Mouse (Mus musculus): ENCODE data around the gene Zfp526.

The Zfp526 gene

GRCm38 (mm10) chr7:25221102-25221883 lies at the start of gene Zfp526:
Zfp526 (plus strand) TSS chr7:25221425.
- DNase-seq (ENCODE audit: low spot score) = peak; percentile 94

DNA sequence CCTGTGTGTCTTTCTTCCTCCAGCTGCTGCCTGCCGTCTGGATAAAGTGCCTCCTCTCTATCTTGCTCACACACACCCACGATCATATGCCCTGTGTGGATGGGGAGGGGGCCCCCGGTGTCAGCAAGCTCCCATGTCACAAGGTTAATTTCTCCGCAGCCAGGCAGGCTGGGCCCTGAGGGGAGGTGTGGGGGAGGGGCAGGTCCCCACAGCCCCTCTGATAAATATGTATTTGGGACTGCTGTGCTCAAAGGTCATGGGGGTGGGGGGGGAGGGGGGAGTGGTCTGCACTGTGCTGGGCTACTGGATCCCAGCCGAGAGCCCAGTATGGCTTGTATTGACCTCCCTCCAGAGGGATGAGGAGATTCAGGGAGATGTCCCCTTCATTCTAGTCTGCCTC lies 48.6 kb upstream of the Zfp526 start:
- DNase-seq (ENCODE audit: low spot score) = no peak

DNA sequence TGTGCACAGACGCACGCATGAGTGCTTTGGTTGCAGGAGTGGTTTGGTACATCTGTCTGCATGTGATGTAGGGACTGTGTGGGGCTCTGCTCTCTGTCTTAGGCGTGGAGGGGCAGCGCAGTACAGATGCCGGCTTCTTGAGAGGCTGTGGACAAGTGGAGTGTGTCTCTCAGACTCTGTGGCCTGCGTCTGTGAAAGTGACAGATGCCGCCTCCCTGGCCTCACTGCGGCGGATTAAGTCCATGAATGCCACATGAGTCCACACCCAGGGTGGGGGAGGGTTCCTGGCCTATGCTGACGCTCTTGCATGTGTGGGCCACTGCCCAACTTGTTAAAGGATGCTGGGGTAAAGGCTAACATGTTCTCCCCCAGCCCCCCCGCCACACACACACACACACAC lies 46.9 kb upstream of the Zfp526 start:
- no peak for DNase-seq (ENCODE audit: low spot score)

- DNase-seq (ENCODE audit: low spot score) = no peak
These were observed 42.9 kb upstream of the Zfp526 start for GRCm38 (mm10) chr7:25178317-25178716.

- no peak for DNase-seq (ENCODE audit: low spot score)
These were observed 42.2 kb upstream of the Zfp526 start for GRCm38 (mm10) chr7:25178787-25179605.

GRCm38 (mm10) chr7:25179606-25180161 lies 41.5 kb upstream of the Zfp526 start, which contains the start of gene Pou2f2:
Pou2f2 (minus strand) TSS chr7:25179726.
- no peak for DNase-seq (ENCODE audit: low spot score)

DNA sequence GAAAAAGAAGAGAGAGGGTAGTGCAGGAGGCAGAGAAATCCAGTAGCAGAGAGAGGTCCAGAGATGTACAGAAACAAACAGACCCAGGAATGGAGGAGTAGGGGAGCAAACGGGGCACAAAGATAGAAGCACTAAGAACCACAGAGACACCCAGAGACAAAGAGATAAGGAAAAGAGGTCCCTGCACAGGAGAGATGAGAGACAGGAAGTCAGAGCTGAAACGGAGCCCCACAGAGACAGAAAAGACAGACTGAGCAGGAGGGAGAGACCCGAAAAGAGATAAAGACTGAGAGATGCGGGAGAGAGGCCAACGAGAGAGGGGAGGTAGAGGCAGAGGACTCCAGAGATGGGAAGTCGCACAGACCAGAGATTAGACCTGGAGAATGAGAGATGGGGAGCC lies 40.7 kb upstream of the Zfp526 start:
- DNase-seq (ENCODE audit: low spot score) = no peak

DNA sequence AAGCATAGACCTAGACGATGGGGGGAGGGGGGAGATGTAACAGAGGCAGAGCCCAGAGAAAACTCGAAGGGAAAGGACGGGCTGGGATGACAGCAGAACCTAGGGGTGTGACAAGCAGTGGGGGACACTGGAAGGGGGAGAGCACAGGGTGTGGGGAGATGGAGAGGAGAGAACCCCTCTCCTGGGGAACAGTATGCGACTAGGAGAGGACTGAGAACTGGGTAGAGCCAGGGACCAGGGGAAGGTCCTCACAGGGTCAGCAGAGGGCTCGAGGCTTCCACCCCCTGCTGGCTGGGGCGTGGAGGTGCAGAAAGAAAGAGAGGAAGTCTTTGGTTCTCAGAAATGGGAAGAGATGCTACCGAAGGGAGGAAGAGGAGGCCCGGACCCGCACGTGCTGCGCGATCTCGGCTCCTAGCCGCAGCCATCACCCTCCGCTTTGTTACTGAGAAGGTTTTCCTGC lies 39.9 kb upstream of the Zfp526 start:
- DNase-seq (ENCODE audit: low spot score) = no peak

DNA sequence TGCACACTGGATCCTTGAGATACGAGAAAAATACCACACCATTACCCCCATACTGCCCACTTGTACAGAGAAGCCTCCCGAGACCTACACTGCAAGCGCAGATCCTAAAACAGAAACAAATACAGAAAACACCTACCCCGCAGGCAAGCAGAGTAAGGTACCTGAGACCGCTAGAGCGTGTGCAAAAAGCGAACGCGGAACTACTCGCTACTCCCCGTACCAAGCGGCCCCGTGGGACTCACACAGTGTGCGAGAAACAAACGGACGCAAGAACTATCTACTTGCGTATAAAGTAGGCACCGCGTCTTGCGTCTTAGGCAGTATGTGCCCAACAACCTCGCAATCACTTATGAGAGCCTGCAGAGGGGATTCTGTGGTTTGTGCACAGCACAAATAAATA lies 39.4 kb upstream of the Zfp526 start:
- no peak for DNase-seq (ENCODE audit: low spot score)

DNA sequence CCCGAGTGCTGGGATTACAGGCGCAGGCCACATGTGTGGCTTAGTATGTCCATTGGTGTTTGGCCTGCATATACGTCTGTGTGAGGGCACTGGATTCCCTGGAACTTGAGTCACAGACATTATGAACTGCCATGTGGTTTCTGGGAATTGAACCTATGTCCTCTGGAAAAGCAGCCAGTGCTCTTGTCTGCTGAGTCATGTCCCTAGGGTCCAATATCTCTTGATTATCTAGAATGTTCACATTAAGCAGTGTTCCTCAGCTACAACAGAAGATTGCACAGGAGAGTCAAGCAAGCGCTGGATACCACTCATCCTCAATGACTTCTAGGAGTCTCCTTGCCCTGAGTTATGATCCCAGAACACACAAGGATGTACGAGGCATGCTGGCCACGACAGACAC lies 37.1 kb upstream of the Zfp526 start:
- peak; percentile 7 for DNase-seq (ENCODE audit: low spot score)

DNA sequence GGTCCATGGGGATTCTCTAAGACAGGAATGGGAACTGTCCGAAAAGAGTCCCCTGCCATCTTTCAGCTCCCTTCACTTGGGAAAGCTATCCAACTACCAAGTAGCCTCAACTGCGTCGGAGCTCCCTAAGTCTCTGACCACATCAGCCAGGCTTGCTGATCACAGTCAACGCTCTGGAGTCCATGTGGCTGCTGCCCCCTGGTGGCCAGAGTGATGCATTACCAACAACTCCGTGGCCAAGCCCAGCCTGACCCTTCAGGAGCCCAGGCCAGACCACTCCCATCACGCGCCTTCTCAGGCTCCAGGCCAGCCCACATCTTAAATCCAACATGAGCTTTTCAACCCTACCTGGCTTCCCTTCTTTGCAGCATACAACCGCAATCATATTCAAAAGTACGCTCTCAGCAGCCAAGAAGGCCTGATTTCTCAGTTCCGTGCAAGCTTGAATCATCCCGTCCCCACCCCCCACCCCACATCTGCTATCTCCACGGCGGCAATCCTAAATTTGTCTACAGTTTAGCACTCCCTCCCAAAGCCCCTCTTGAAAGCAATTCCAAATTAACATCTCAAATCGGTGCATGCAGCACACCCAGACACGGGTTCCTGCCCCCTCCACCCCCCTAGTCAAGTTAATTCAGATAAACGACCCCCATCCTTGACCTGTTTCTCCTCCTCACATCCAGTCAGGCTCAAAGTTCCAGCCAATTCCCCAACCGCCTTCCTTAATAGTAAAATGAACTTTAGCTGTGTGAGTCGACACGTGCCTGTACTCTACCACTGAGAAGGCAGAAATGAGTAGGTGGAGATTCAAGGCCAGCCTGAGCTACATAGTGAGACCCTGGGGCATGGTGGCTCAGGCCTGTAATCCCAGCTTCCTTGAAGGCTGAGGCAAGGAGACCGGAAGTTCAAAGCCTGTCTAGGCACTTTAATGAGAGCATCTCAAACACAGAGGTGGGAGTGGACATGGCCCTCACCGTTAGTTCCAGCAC lies 33.3 kb upstream of the Zfp526 start:
- DNase-seq (ENCODE audit: low spot score) = peak; percentile 80

GRCm38 (mm10) chr7:25190806-25191205 lies 30.4 kb upstream of the Zfp526 start:
- DNase-seq (ENCODE audit: low spot score) = no peak

DNA sequence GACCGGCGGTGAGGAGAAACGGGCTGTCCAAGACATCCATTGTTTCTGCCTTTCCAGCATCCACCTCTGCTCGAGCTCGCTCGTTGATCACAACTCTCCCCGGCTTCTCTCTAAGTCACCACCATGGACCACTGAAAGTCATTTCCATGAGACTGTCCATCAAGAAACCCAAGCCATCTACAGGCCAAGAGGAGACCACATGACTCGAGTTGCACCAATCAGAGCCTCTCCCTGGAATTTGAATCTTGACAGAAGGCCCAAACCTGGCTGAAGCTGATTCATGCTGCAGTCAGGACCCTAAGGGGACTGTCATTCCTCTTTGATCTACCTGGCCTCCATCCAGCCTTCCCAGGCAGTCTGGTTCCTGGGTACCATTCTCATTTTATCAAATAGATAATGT lies 29.1 kb upstream of the Zfp526 start:
- DNase-seq (ENCODE audit: low spot score) = no peak

DNA sequence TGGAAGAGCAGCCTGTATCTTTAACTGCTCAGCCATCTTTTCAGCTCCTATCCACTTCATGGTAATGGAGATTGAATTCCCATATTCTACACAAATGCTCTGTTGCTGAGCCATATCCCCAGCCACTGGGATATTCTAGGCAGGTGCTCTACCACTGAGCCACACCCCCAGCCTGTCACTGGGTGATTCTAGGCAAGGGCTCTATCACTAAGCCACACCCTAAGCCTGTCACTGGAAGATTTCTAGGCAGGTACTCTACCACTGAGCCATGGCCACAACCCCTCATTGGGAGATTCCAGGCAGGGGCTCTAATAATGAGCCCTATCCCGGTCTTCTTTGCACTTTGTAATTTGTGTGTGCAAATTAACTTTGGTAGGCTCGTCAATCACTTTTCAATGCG lies 26.1 kb upstream of the Zfp526 start:
- DNase-seq (ENCODE audit: low spot score) = no peak

DNA sequence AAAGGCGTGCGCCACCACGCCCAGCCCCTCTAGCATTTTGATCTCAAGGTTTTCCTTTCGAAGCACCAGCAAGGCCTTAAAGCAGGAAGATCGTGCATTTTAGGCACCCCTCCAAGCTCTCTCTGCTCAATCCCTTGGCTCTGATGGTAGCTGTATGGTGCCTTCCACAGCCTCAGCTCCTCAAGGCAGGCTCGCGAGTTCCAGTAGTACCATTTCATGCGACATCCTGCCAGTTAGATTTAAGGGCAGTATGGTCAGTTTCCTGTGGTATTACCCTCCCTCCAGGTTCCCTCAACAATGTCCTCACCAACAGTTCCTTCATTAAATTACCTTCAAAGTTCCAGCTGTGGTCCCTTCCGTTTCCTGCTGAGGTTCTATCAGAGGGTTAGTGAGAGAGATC lies 25.1 kb upstream of the Zfp526 start:
- no peak for DNase-seq (ENCODE audit: low spot score)

DNA sequence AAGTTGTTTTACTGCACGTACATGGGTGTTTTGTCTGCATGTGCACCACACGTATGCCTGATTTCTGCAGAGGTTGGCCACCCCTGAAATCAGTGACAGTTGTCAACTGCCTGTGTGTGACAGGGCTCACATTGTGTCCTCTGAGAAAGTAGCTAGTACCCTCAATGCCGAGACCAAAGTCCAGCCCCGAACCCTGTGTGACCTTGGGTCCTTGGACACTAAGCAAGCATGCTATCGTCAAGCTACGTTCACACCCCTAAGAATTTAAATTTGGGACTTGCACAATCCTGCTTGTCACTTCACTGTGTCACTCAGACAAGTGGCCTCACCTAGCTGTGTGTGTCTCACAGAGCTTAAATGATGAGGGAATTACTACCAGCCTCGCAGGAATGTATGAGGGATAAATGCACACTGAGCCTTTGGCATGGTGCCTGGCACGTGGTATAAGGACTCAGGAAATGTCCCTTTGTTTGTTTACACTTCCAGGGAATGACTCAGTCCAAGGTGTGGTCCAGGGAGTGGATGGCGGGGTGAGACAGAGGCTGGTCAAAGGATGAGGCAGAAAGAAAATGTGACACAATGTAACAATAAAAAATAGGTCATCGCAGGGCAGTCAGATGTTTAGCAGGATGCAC lies 23.7 kb upstream of the Zfp526 start:
- DNase-seq (ENCODE audit: low spot score) = no peak

- no peak for DNase-seq (ENCODE audit: low spot score)
These were observed 17.6 kb upstream of the Zfp526 start for GRCm38 (mm10) chr7:25203624-25204023.

- DNase-seq (ENCODE audit: low spot score) = no peak
These were observed 15.7 kb upstream of the Zfp526 start for GRCm38 (mm10) chr7:25205355-25206093.

- no peak for DNase-seq (ENCODE audit: low spot score)
These were observed 15.0 kb upstream of the Zfp526 start for GRCm38 (mm10) chr7:25206094-25206830.

DNA sequence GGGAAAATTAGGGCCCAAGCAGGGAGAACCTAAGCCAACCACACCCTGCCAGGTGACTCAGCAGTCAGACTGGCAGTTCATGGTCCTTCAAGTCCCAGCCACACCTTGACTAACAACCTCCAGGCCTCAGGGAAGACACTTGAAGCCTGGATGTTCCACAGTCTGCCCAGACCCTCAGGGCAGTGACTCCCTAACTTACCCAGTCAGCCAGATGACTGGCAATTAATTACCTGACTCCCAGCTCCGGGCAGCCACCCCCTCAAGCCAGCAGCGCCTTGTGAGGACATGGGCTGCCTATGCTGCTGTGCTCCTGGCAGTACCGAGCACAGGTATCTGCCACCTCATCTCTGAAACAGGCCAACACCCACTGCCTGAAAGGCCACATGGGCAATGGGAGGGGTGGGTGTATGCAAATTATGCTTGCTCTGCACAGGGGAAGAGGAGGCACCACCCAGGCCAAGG lies 12.0 kb upstream of the Zfp526 start:
- DNase-seq (ENCODE audit: low spot score) = no peak

Measured in adipocyte (in vitro differentiated cells).